Mouse (Mus musculus): Measurements from ENCODE around the gene Aes.

Gene Aes

GRCm38 (mm10) chr10:81600096-81600495, 40.8 kb downstream of the Aes start:
- DNase-seq = no peak

GRCm38 (mm10) chr10:81600738-81601203, 41.5 kb downstream of the Aes start, which contains the start of gene Tle6:
TSS of gene Tle6 (minus strand) at chr10:81601073.
- peak; percentile 96 for DNase-seq

DNA sequence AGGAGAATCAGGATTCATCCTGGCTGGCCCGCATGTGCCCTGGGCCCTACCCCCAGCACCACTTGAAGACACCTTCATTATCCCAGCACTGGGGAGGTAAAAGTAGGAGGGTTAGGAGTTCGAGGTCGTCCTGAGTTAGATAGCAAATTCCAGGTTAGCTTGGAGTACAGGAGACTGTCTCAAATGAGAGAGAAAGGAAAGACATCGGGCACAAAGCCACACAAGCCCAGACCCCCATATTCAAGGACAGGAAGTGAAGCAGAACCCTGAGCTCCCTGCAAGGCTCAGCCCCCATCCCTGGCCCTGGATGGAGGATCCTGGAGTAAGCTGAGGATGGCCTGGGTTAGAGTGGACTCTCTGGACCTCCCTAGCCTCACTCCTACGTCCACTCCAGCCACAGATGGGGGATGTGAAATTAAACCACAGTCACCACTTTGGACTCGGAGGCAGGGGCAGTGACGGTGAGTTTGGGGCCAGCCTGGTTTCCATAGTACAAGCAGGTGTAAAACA, 42.2 kb downstream of the Aes start:
- no peak for DNase-seq

DNA sequence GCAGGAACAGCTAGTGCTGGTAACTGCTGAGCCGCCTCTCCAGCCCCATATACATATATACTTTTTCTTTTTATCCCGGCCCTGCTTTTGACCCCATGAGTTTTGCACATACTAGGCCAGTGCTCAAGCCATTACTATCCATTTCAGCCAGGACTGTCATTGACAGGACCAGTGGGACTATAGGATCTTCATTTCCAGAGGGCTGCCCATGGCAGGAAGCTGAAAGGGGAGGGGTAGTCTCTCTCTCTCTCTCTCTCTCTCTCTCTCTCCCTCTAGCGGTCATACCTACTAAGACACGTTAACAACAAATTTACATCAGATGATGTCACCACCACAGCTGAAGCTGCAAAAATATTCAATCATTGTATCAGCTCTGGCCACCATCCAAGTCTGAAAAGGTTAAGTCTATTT, 43.5 kb downstream of the Aes start:
- DNase-seq = peak; percentile 44

GRCm38 (mm10) chr10:81604019-81604967, 45.0 kb downstream of the Aes start:
- no peak for DNase-seq

- DNase-seq = peak; percentile 90
These were observed 45.8 kb downstream of the Aes start for GRCm38 (mm10) chr10:81604968-81605665.

- no peak for DNase-seq
These were observed 46.3 kb downstream of the Aes start for GRCm38 (mm10) chr10:81605666-81605973.

GRCm38 (mm10) chr10:81605974-81606751, 46.9 kb downstream of the Aes start, which contains the start of gene BC025920:
TSS of gene BC025920 (plus strand) at chr10:81606270.
- peak; percentile 97 for DNase-seq

- DNase-seq = no peak
These were observed 49.0 kb downstream of the Aes start for GRCm38 (mm10) chr10:81608308-81608707.

GRCm38 (mm10) chr10:81612779-81613178, 53.5 kb downstream of the Aes start:
- DNase-seq = no peak

DNA sequence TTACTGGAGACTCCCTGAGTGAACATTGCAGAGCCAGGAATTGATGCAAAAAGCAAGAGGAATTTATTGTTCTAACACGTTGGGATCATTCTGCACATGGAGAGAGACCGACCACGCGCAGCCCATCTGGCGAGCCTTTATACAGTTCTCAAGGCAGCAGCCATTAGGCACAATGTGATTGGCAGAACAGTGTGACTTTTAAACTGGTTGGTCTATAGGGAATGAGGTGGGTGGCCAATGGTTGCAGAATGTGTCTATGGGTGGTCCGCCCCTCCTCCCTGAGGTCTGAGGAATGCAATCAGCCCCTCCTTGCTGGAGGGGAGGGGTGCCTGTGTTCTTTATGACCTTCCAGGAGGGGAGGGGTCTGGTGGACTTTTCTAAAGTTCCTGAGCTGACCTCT, 56.2 kb downstream of the Aes start:
- no peak for DNase-seq
